Mouse (Mus musculus): ENCODE results near the gene Wars2. TPM values are rescaled to one million over a fixed set of nuclear protein-coding genes. Genes with fewer than 3 reads are reported as not detected.

The Wars2 gene
- total RNA-seq, 2 experiments from 2014 or later = 12.9 to 15.3 TPM

DNA sequence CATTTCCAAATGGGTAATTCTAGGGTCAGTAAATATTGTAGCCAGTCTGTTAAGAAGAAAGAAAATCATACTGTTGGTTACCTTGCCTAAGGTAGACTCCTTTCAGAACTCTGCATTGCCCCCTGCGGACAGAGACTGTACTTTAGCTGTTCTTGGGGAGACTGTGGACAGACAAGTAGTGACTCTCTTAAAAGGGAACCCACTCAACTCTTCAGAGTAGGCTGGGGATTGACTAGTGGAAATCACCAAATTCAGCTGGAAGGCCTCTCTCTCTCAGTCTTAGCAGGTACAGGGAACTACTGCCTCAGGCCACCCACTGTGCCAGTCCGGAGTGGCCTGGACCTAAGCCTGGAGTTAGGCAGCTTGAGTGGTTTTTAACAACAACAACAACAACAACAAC, 121.1 kb downstream of the Wars2 start:
- no peak for DNase-seq (ENCODE audit: low spot score in 2 of 2)

DNA sequence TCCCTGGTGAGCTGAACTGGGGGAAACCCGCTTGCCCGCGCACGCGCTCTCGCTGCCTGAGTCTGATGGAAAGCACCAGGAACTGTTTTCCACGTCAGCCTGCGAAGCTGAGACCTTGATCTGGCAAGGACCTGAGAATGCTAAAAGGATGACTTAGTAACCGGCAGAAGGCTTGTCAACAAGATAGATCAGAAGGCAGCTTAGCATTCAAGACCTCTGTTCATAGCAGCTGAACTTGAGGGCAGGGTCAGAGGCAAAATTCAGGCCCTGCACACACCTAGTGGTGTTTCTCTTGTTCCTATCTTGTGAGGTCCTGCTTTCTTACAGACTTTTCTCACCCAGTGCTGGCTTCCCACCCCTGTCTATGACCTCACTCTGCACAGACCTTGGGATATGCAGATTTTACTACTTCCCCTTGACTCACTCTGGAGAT, 122.6 kb downstream of the Wars2 start:
- no peak for DNase-seq (ENCODE audit: low spot score in 2 of 2)

DNA sequence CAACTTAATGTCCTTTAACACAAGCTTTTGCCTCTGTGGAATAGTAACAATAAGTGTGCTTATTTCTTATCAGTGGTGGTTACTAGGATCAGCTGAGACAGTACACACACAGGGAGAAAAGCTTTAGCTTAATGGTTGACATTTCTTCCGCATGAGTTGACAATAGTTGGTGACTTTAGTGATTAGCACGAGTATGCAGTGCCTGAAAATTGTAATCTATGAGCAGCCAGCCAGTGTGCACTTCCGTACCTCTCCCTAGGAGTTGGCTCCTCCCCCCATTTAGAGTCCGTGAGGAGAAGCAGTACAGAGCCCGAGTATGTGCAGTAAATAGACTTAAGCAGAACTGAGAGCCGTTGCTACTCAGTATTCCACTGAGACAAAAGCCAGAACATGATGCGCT, 123.8 kb downstream of the Wars2 start:
- DNase-seq (ENCODE audit: low spot score in 2 of 2) = no peak

DNA sequence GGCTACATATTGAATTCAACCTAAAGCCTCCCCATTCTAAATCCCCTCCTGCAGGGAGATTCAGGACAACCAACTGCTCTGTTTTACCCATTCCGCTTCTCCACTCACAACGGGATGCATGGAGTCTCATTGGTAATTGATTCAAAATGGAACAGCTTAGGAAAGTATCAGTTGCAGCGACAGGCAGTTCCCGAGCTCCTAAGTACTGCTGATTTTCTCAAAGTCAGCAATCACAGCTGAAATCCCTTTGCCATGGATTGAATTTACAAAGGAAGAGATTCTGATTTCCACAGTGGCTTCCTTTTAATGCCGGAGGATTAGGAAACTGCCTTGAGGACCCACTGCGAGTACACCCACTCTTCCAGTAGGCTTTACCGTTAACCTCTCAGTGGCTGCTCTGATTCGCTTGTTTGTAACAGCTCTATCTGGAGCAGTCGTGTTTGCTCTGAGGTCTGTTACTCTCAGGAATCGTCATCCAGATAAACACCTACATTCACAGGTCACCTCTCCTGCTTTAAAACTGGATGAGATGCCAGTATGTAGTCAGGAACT, 126.0 kb downstream of the Wars2 start:
- no peak for DNase-seq (ENCODE audit: low spot score in 2 of 2)

DNA sequence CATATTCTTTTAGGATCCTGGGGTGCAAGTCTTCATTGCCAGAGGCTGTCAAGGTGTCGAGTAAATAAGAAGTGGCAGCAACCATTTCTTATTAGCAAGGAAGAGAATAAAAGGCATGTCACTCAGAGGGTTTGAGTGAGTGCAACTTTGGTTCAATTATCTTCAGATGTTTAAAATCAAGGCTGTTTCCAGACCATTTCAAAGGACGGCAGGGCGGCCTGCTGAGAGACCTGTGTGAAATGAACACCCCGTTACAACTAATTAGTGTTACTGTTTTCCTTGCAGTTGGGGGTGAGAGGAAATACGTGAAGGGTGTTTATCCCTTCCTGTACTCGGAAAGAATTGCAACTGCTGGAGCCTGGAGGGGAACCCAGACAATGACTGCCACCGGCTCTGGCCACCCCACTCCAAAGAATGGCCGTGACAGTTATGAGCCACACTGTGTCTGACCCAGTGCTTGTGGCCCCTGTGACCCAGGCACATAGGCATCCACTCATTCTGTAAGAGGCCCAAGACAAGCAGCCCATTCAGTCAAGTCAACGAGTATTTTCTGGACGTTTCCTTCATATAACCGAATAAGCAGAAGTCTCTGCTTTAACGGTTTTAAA, 137.2 kb downstream of the Wars2 start:
- no peak for DNase-seq (ENCODE audit: low spot score in 2 of 2)

DNA sequence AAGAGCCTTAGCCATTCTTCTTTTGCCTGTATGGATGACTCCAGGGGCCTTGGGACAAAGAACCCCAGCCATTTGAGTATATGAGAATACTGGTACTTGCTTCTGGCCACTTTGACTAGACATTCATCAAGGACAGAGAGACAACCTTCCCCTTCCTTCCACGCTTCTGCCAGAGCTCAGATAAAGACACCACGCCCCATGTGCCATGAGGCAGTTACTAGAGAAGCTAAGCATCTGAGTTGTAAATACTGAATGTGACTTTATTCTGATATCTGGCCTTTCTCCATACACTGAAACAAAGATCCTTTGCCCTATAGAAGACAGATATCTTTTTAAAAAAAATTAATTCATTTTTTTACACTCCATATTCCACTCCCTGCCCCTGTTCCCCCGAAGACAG, 138.8 kb downstream of the Wars2 start:
- DNase-seq (ENCODE audit: low spot score in 2 of 2) = no peak

DNA sequence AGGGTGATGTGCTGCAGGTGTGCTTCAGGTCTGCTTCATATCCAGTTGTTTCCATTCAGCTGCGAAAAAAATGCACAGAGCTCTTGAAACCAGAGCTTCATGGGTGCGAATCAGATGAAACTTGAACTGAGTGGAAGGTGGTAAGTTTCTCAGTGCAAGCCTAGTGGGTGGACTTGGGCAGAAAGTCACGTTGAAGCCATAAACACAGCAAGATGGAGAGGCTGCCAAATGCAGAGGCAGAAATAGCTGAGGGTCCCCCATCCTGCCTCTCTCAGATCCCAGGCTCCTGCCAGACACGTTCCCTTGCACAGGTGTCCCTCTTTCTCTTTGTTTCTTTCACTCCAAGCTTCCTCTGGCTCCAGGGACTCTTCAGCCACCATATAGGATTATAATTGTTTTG, 140.6 kb downstream of the Wars2 start:
- DNase-seq (ENCODE audit: low spot score in 2 of 2) = no peak

DNA sequence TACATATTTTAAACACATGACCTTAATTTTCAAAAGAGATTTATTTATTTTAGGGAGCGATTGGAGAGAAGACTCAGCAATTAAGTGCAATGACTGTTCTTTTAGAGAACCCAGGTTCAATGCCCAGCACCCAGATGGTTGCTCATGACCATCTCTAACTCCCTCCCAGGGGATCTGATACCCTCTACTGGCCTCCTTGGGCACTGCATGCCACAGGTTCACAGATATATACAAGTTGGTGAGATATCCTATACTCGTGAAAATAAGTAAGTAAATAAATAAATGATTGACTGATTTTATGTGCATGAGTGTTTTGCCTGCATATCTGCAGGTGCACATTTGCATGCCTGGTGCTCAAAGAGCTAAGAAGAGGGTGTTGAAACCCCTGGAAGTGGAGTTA, 147.4 kb downstream of the Wars2 start:
- no peak for DNase-seq (ENCODE audit: low spot score in 2 of 2)

Small RNA genes lying within 50 kb of the gene (microRNA-seq; reads per million reads assigned to microRNA genes)
- not detected for gene Mir6481

Other genes with a start within 250 kb of the Wars2 start
- 100 to 1,000 TPM in 1 of 2 experiments, 10 to 100 TPM in 1; 93.8 to 102 TPM for gene Hao2, start 247.8 kb upstream of the Wars2 start, total RNA-seq (2021)
- gene Tbx15, start 99.3 kb downstream of the Wars2 start, total RNA-seq (2021) = 1 to 10 TPM; 1.4 to 2.5 TPM

All from adrenal gland, postnatal 4 days (tissue).